Mouse (Mus musculus): ENCODE results near the gene Csnk2b.
A peak's percentile ranks its signal among the peaks of the same experiment; 100 is the strongest.

Gene Csnk2b

GRCm38 (mm10) chr17:35121871-35122303, at the start of gene Csnk2b:
Csnk2b (minus strand) TSS chr17:35122053.
- TF ChIP-seq GATA4 (IDR thresholded peaks at IDR 0.05; ENCODE audit: insufficient replicate concordance, low read length): no peak

- TF ChIP-seq GATA4 (IDR thresholded peaks at IDR 0.05; ENCODE audit: insufficient replicate concordance, low read length): no peak
Observed at GRCm38 (mm10) chr17:35168541-35169207, 46.8 kb upstream of the Csnk2b start.

GRCm38 (mm10) chr17:35167794-35168193, 45.9 kb upstream of the Csnk2b start:
- TF ChIP-seq GATA4 (IDR thresholded peaks at IDR 0.05; ENCODE audit: insufficient replicate concordance, low read length): no peak

- TF ChIP-seq GATA4 (IDR thresholded peaks at IDR 0.05; ENCODE audit: insufficient replicate concordance, low read length): no peak
Observed at GRCm38 (mm10) chr17:35166352-35167035, 44.6 kb upstream of the Csnk2b start.

GRCm38 (mm10) chr17:35165451-35166155, 43.8 kb upstream of the Csnk2b start:
- no peak for TF ChIP-seq GATA4 (IDR thresholded peaks at IDR 0.05; ENCODE audit: insufficient replicate concordance, low read length)

- peak; percentile 58; the same call in 1 of the 2 replicates for TF ChIP-seq GATA4 (IDR thresholded peaks at IDR 0.05; ENCODE audit: insufficient replicate concordance, low read length)
Observed at GRCm38 (mm10) chr17:35164568-35165450, 43.0 kb upstream of the Csnk2b start, which contains the start of gene Prrc2a. Prrc2a (minus strand) TSS chr17:35164897.

- TF ChIP-seq GATA4 (IDR thresholded peaks at IDR 0.05; ENCODE audit: insufficient replicate concordance, low read length): no peak
Observed at GRCm38 (mm10) chr17:35164218-35164567, 42.3 kb upstream of the Csnk2b start.

- TF ChIP-seq GATA4 (IDR thresholded peaks at IDR 0.05; ENCODE audit: insufficient replicate concordance, low read length): no peak
Observed at GRCm38 (mm10) chr17:35163326-35164081, 41.7 kb upstream of the Csnk2b start.

- TF ChIP-seq GATA4 (IDR thresholded peaks at IDR 0.05; ENCODE audit: insufficient replicate concordance, low read length): no peak
Observed at GRCm38 (mm10) chr17:35162730-35163129, 40.9 kb upstream of the Csnk2b start.

GRCm38 (mm10) chr17:35162121-35162520, 40.3 kb upstream of the Csnk2b start:
- TF ChIP-seq GATA4 (IDR thresholded peaks at IDR 0.05; ENCODE audit: insufficient replicate concordance, low read length): no peak

- TF ChIP-seq GATA4 (IDR thresholded peaks at IDR 0.05; ENCODE audit: insufficient replicate concordance, low read length): no peak
Observed at GRCm38 (mm10) chr17:35161421-35161820, 39.6 kb upstream of the Csnk2b start.

GRCm38 (mm10) chr17:35159638-35160037, 37.8 kb upstream of the Csnk2b start:
- no peak for TF ChIP-seq GATA4 (IDR thresholded peaks at IDR 0.05; ENCODE audit: insufficient replicate concordance, low read length)

- no peak for TF ChIP-seq GATA4 (IDR thresholded peaks at IDR 0.05; ENCODE audit: insufficient replicate concordance, low read length)
Observed at GRCm38 (mm10) chr17:35158850-35159593, 37.2 kb upstream of the Csnk2b start.

Data from liver, adult (tissue).